Mouse (Mus musculus) myocyte (in vitro differentiated cells): ENCODE results near the gene Krtap1-3.

Experiments used
- CEBPB ChIP-seq: IDR thresholded peaks from 2 replicates; pipeline ENCODE4 v1.6.1; 2011; ENCODE audit warnings: mild to moderate bottlenecking, moderate library complexity; ENCODE audit not compliant: poor library complexity, insufficient read depth, severe bottlenecking
- E2F4 ChIP-seq: IDR thresholded peaks from one replicate; pipeline ENCODE4 v1.6.1; 2011; ENCODE audit warnings: mild to moderate bottlenecking, control low read depth, moderate library complexity; ENCODE audit not compliant: insufficient read depth
- MAX ChIP-seq: IDR thresholded peaks from one replicate; pipeline ENCODE4 v1.6.1; 2011; ENCODE audit warnings: low read depth, mild to moderate bottlenecking, control low read depth
- POLR2A ChIP-seq: IDR thresholded peaks from one replicate; pipeline ENCODE4 v1.6.1; 2011; ENCODE audit warnings: low read depth, mild to moderate bottlenecking, control low read depth, moderate library complexity; ENCODE audit not compliant: insufficient read length
- POLR2AphosphoS2 ChIP-seq: IDR thresholded peaks from one replicate; pipeline ENCODE4 v1.6.1; 2011; ENCODE audit warnings: low read depth, control low read depth; ENCODE audit not compliant: insufficient read length
- REST ChIP-seq: IDR thresholded peaks from one replicate; pipeline ENCODE4 v1.6.1; 2011; ENCODE audit warnings: mild to moderate bottlenecking, control low read depth, moderate library complexity; ENCODE audit not compliant: insufficient read depth, insufficient read length
- TCF12 ChIP-seq: IDR thresholded peaks from one replicate; pipeline ENCODE4 v1.6.1; 2011; ENCODE audit warnings: mild to moderate bottlenecking, control low read depth; ENCODE audit not compliant: poor library complexity, insufficient read depth, severe bottlenecking
- USF1 ChIP-seq: IDR thresholded peaks from one replicate; pipeline ENCODE4 v1.6.1; 2011; ENCODE audit warnings: low read depth, mild to moderate bottlenecking, control low read depth, moderate library complexity

GRCm38 (mm10) chr11:99634653-99635134 lies 43.6 kb upstream of the Krtap1-3 start, which contains the start of gene Krtap4-2:
- TF ChIP-seq CEBPB = no peak
- TF ChIP-seq POLR2A = no peak
- no peak for TF ChIP-seq MAX
- TF ChIP-seq TCF12 = peak; percentile 24
- TF ChIP-seq REST = no peak
- no peak for TF ChIP-seq USF1
- no peak for TF ChIP-seq POLR2AphosphoS2
- TF ChIP-seq E2F4 = no peak
